Mouse (Mus musculus) kidney, embryonic 16.5 days (tissue): Measurements from ENCODE around the gene Rbbp7. TPM values are rescaled to one million over a fixed set of nuclear protein-coding genes. Genes with fewer than 3 reads are reported as not detected.
"Not testable (repeated sequence)": the region's sequence is repeated elsewhere in the genome, so short reads cannot be mapped to it uniquely, and the experiment has no call there.

Experiments
- ATAC-seq: fragments of 200-750 bp; cut with Nextera tagmentation; 2 replicates; pipeline ENCODE4 v1.8.0; 2017; ENCODE audit warnings: moderate TSS enrichment; ENCODE audit not compliant: low FRiP score, low TSS enrichment
- H3K27ac ChIP-seq: fragments of 300-500 bp; sonication (generic); 2 replicates; pipeline ENCODE4 v1.5.1; 2014; ENCODE audit warnings: low read length
- H3K27me3 ChIP-seq: fragments of 300-500 bp; sonication (generic); 2 replicates; pipeline ENCODE4 v1.6.1; 2014; ENCODE audit warnings: low read length, control low read depth, mixed read lengths; ENCODE audit not compliant: insufficient read depth
- H3K36me3 ChIP-seq: fragments of 300-500 bp; sonication (generic); 2 replicates; pipeline ENCODE4 v1.6.1; 2014; ENCODE audit warnings: low read length, control low read depth, mixed read lengths; ENCODE audit not compliant: insufficient read depth
- H3K4me1 ChIP-seq: fragments of 300-500 bp; sonication (generic); 2 replicates; pipeline ENCODE4 v1.6.1; 2014; ENCODE audit warnings: low read length, control low read depth, mixed read lengths; ENCODE audit not compliant: insufficient read depth
- H3K4me2 ChIP-seq: fragments of 300-500 bp; sonication (generic); replicated peaks from 2 replicates; pipeline ENCODE4 v1.6.1; 2014; ENCODE audit warnings: low read depth, low read length
- H3K4me3 ChIP-seq: fragments of 300-500 bp; sonication (generic); 2 replicates; pipeline ENCODE4 v1.5.1; 2014; ENCODE audit warnings: mild to moderate bottlenecking, low read length
- H3K9ac ChIP-seq: fragments of 300-500 bp; sonication (generic); replicated peaks from 2 replicates; pipeline ENCODE4 v1.6.1; 2014; ENCODE audit warnings: low read length
- H3K9me3 ChIP-seq: fragments of 300-500 bp; sonication (generic); 2 replicates; pipeline ENCODE4 v1.6.1; 2016; ENCODE audit warnings: low read length, control low read depth
- WGBS: fragments of 180-500 bp; shearing (Covaris S2); extraction: QIAGEN DNeasy Blood & Tissue Kit; methylation state at CpG from one replicate; pipeline ENCODE4 v1.1.7; 2014; 5-methylcytosine and 5-hydroxymethylcytosine counted together
- polyA plus RNA-seq: library from polyadenylated mRNA; unstranded; fragments of >200 nt; fragmentation: Nextera tagmentation; extraction: Ambion mirVana; gene quantifications from 2 replicates; pipeline ENCODE4 v1.2.1, GENCODE M21; 2015

Gene Rbbp7
- polyA plus RNA-seq, 1 experiment from 2014 or later = 599 TPM

DNA sequence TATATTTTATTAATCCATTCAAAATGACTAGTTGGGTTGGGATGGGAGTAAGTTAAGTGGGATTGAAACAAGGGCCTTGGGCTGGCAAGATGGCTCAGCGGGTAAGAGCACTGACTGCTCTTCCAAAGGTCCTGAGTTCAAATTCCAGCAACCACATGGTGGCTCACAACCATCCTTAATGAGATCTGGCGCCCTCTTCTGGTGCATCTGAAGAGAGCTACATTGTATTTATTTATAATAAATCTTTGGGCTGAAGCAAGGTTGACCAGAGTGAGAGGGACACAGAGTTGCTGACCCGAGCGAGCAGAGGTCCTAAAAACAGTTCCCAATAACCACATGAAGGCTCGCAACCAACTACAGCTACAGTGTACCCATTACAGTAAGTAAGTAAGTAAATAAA is 31.2 kb downstream of the Rbbp7 start:
- H3K36me3 ChIP-seq, H3K4me2 ChIP-seq, H3K9me3 ChIP-seq, ATAC-seq, H3K27ac ChIP-seq, H3K4me3 ChIP-seq, H3K27me3 ChIP-seq, H3K9ac ChIP-seq, H3K4me1 ChIP-seq: not testable (repeated sequence)
- 79% methylated on average over 5 of the region's 5 CpGs for WGBS

DNA sequence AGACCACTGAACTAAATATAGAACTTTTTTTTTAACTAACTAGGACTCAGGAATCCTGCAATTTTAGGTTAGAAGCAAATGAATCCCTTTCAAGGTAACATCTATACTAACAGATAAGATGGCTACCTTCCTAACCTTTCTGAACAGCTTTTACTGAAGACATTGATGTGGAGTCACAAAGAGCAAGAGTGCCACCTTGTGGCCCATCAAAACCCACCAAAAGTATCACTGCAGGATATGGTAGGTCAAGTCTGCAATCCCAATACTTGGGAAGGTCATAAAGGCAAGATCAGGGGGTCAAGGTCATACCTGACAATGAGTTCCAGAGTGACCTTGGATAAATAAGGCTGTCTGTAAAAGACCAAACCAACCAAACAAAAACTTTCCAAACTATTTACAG is 40.2 kb downstream of the Rbbp7 start:
- Histone ChIP-seq H3K4me1 (no peaks in the 10 kb centered on the region), H3K9ac (no peak overlapping the region), H3K27ac (no peak overlapping the region), H3K36me3 (0 out of 2 replicates have a peak, but pooled peaks cover 3% of the 10 kb centered on the region), H3K9me3 (no peaks in the 10 kb centered on the region), H3K27me3 (no peaks in the 10 kb centered on the region), H3K4me3 (no peak overlapping the region), H3K4me2 (no peak overlapping the region)
- ATAC-seq = no peak

DNA sequence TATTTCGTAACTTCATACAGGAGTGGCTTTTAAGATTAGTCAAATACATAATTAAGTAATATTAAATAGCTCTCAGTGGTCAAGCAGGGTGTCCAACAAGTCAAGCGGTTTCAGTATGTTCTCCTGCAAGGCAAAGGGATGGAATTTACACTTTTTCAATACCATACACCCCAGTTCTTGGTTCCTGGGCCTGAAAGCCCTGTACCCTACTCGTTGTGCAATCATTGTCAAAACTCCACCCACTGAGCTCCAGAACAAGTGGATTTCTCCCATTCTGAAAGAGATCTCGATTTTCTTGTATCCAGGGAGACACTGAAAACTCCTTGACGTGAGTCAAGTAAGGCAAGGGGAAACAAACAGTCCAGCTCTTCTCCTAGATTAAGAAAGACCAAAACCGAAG is 67.8 kb downstream of the Rbbp7 start:
- peak overlapping the region; percentile 60 for H3K4me3 ChIP-seq
- H3K27ac ChIP-seq = no peak overlapping the region
- 47% methylated on average over 6 of the region's 6 CpGs for WGBS
- H3K9ac ChIP-seq = peak overlapping the region; percentile 67
- no peaks in the 10 kb centered on the region for H3K4me1 ChIP-seq
- no peaks in the 10 kb centered on the region for H3K9me3 ChIP-seq
- peaks cover 7% of the 10 kb centered on the region; the same call in 1 of the 2 replicates for H3K27me3 ChIP-seq
- H3K4me2 ChIP-seq = peak overlapping the region; percentile 82
- no peaks in the 10 kb centered on the region for H3K36me3 ChIP-seq
- ATAC-seq = no peak

Other genes with a start within 250 kb of the Rbbp7 start
- 2.0 TPM in 2 replicates for gene Reps2, start 116.8 kb upstream of the Rbbp7 start, polyA plus RNA-seq
- gene Txlng, start 69.1 kb downstream of the Rbbp7 start, polyA plus RNA-seq = 15.2 and 15.3 TPM in 2 replicates
- 42.5 and 44.0 TPM in 2 replicates for gene Syap1, start 128.0 kb downstream of the Rbbp7 start, polyA plus RNA-seq
- 95.8 and 104 TPM in 2 replicates for gene Ctps2, start 140.8 kb downstream of the Rbbp7 start, polyA plus RNA-seq
- gene S100g, start 204.2 kb downstream of the Rbbp7 start, polyA plus RNA-seq = 347 and 501 TPM in 2 replicates